Mouse (Mus musculus) Patski (cell line): Measurements from ENCODE around the gene Cfap100. TPM values are rescaled to one million over a fixed set of nuclear protein-coding genes. Genes with fewer than 3 reads are reported as not detected.

ENCODE experiments used
- ATAC-seq: fragments of 100-300 bp; one replicate; pipeline ENCODE4 v1.8.0; 2021
- CTCF ChIA-PET: fragments of 350-600 bp; sonication (Branson Sonifier 250); formaldehyde crosslinking; loops from one replicate; lab custom pipeline; 2022; ENCODE audit warnings: inconsistent platforms; lab: Charles Lee
- POLR2A ChIA-PET: fragments of 350-600 bp; sonication (Branson Sonifier 250); formaldehyde crosslinking; loops from one replicate; lab custom pipeline; 2022; ENCODE audit warnings: antibody characterized with exemption, inconsistent platforms; lab: Charles Lee
- DNase-seq: peaks from one replicate; pipeline ENCODE4 v3.0.0-alpha.2; 2011; ENCODE audit warnings: low read depth, low spot score
- H3K27me3 ChIP-seq: fragments of 371-371 bp; one replicate; pipeline ENCODE4 v1.5.1; 2021
- CTCF ChIP-seq: fragments of 100-300 bp; IDR thresholded peaks from one replicate; pipeline ENCODE4 v1.5.1; 2021
- in situ Hi-C: fragments of 300-500 bp; cut with MboI; formaldehyde crosslinking; loops from 3 replicates; pipeline ENCODE4 v1.11.1; 2018; ENCODE audit warnings: low pct_unique_long_range_greater_than_20kb, mixed read lengths
- polyA plus RNA-seq: library from polyadenylated mRNA; unstranded; gene quantifications from one replicate; pipeline ENCODE4 v1.2.3, GENCODE M21; 2021

Cfap100 gene
- polyA plus RNA-seq, 1 experiment from 2014 or later = 6.1 TPM

DNA sequence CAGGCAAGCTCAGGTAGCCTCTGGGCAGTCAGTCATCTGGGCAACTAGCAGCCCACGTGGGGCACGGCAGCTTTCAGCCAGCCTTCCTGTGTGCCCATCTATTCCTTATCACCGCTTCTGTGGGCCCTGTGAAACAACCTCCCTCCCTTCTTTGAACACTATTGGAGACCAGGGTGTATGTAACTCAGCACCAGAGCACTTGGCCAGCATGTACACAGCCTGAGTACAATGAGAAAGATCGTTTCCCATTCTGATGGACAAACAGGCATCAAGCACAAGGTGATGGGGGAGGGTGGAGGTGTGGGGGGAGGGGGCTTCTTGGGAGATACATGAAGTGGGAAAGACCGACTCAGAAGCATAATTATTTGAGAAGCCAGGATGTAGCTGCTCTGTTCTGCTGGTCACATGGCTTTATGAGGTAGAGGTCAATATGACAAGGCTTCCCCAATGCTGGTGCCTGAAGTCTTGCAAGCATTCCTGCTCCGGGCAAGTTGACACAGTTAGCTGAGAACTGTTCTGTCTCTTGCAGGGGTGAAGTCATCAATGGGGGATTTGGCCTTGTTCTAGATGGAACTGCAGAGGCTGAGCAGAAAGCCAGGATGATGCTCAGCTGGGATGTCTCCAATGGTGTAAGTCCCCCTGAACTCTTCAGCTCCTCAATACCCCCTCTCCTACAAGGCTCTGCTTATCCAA lies 67.5 kb downstream of the Cfap100 start:
- no peaks in the 10 kb centered on the region for H3K27me3 ChIP-seq
- ChIA-PET CTCF (interaction anchor here (0.6 to 1.6 kb wide), 6 partner anchors 8 to 31 kb away, joined by 3 to 5 read pairs (median 4); partner anchors contain the start of gene Zxdc), POLR2A (interaction anchor here (0.9 to 5.5 kb wide), 3 partner anchors 9 to 21 kb away, joined by 3 to 46 read pairs (median 4); partner anchors contain the start of gene Zxdc)
- ATAC-seq (no peak), DNase-seq (no peak)
- TF ChIP-seq CTCF = no peak
- in situ Hi-C loops = loop anchor here (25.0 kb wide), 3 partner anchors 751 to 1399 kb away; partner anchors contain the start of genes Fbln2 and Nup210

DNA sequence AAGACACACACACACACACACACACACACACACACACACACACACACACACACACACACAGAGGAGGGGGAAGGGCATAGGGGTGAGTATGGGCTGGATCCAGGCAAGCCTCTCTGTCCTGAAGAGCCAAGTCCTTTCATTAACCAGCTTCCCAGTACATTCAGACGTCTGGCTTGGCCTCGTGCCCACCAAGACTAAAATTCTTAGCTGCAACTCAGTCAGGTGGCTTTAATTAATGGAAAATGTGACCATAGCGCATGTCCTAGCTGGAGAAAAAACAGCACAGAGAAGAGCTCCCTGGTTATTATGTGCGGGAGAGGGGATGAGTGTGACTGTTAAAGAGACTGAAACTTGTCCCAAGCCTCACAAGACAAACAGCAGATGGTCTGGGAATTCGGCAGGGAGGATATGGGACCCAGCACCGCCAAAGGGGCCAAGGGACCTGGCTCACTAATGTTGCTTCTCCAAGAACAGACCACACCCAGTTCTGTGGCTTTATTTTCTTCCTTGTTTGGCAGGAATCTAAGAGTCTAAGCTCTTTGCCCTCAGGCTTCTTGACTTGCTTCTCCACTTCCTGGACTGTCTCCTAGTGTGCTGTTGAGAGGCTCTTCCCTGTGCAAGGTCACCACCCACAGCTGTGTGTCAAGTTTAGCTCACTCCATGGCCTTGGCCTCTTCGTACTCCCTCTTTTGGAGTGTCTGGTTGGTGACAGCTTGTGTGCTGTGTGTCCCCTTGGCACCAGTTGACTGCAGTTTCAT lies 68.4 kb downstream of the Cfap100 start:
- in situ Hi-C loops = loop anchor here (25.0 kb wide), 3 partner anchors 752 to 1398 kb away; partner anchors contain the start of genes Fbln2 and Nup210

DNA sequence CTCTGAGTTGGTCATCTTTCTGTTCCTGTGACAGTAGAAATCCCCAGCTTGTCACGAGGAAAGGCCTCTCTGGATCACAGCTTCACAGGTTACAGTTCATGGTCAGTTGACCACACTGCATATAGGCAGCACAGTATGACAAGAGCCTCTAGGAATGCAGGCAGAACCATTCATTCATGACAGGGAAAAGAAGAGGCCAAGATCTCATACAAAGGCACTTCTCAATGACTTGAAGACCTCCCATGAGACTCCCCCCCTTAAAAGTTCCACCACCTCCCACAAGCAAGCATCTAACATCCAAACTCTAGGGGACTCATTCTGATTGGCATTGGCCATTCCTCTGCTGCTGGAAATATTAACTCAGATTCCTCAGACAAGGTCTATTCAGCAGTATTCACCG lies 69.2 kb downstream of the Cfap100 start:
- no peak for TF ChIP-seq CTCF
- ChIA-PET CTCF (interaction anchor here (1.1 to 1.3 kb wide), 3 partner anchors 11 to 32 kb away, joined by 3 to 4 read pairs (median 4); no protein-coding TSS in a partner anchor), POLR2A (interaction anchor here (1.0 to 5.5 kb wide), 2 partner anchors 11 to 29 kb away, joined by 3 to 46 read pairs; partner anchors contain the start of gene Zxdc)
- ATAC-seq (peak; percentile 82), DNase-seq (peak; percentile 77)
- in situ Hi-C loops = loop anchor here (25.0 kb wide), 3 partner anchors 753 to 1397 kb away; partner anchors contain the start of genes Fbln2 and Nup210
- no peaks in the 10 kb centered on the region for H3K27me3 ChIP-seq

More for the DNA sequence above, 68.4 kb downstream of the Cfap100 start:
- no peaks in the 10 kb centered on the region for H3K27me3 ChIP-seq
- no peak for TF ChIP-seq CTCF
- DNase-seq = peak; percentile 94
- CTCF ChIA-PET = interaction anchor here (1.0 to 1.6 kb wide), 6 partner anchors 9 to 33 kb away, joined by 3 to 5 read pairs (median 4); partner anchors contain the start of gene Zxdc
- ATAC-seq = peak; percentile 76
- POLR2A ChIA-PET = interaction anchor here (0.9 to 5.5 kb wide), 4 partner anchors 10 to 30 kb away, joined by 3 to 46 read pairs (median 4); partner anchors contain the start of gene Zxdc

DNA sequence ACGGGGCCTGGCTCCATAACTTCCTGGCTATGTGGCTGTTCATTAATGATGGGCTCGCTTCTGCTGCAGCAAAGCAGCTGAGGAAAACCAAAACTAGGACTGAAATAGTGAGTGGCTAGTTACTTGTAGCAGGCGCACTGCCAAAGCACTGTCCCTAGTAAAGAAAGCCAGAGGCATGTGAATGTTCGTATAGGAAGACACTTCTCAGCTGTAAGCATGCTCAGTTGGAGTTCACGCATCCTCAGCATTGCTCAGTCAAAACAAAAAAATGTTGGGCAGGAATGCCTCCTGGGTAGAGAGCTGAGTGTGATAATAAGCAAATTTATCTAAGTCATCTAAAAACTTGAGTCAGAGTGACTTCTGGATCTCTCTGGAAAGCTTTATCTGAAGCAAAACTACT lies 70.5 kb downstream of the Cfap100 start:
- POLR2A ChIA-PET = interaction anchor here (5.5 kb wide), 1 partner anchor 12 kb away, joined by 46 read pairs; the partner anchor contains the start of gene Zxdc
- H3K27me3 ChIP-seq = no peaks in the 10 kb centered on the region
- no peak for TF ChIP-seq CTCF
- ATAC-seq (no peak), DNase-seq (peak; percentile 62)
- in situ Hi-C loops = loop anchor here (25.0 kb wide), 3 partner anchors 754 to 1396 kb away; partner anchors contain the start of genes Fbln2 and Nup210
- CTCF ChIA-PET = interaction anchor here (0.6 to 1.5 kb wide), 4 partner anchors 12 to 240 kb away, joined by 3 to 6 read pairs (median 4); no protein-coding TSS in a partner anchor

Other genes with a start within 250 kb of the Cfap100 start
- not detected for gene V1ra8, start 226.0 kb downstream of the Cfap100 start, polyA plus RNA-seq
- not detected for gene Vmn1r53, start 204.4 kb downstream of the Cfap100 start, polyA plus RNA-seq
- not detected for gene Vmn1r54, start 182.5 kb downstream of the Cfap100 start, polyA plus RNA-seq
- not detected for gene BC048671, start 127.6 kb downstream of the Cfap100 start, polyA plus RNA-seq
- 0.14 TPM for gene Chst13, start 103.6 kb downstream of the Cfap100 start, polyA plus RNA-seq
- 0.39 TPM for gene Uroc1, start 95.5 kb downstream of the Cfap100 start, polyA plus RNA-seq
- 39.8 TPM for gene Zxdc, start 59.3 kb downstream of the Cfap100 start, polyA plus RNA-seq
- 8.8 TPM for gene Klf15, start 33.8 kb upstream of the Cfap100 start, polyA plus RNA-seq
- gene Aldh1l1, start 57.6 kb upstream of the Cfap100 start, polyA plus RNA-seq = 0.62 TPM
- 9.1 TPM for gene Slc41a3, start 175.9 kb upstream of the Cfap100 start, polyA plus RNA-seq